Mouse (Mus musculus) small intestine, adult 2 months (tissue): ENCODE measurements around the gene Pidd1.

Experiments used
- CTCF ChIP-seq: fragments of 200-500 bp; IDR thresholded peaks from 2 replicates; pipeline ENCODE4 v1.5.1; 2012; ENCODE audit warnings: low read depth, mild to moderate bottlenecking, control low read depth, inconsistent platforms, low read length, moderate library complexity, mixed read lengths; ENCODE audit not compliant: insufficient replicate concordance, insufficient read length; ENCODE audit errors: extremely low read depth
- POLR2A ChIP-seq: fragments of 200-500 bp; IDR thresholded peaks from 2 replicates; pipeline ENCODE4 v1.6.1; 2012; ENCODE audit warnings: low read depth, mild to moderate bottlenecking, control low read depth, inconsistent platforms, low read length, moderate library complexity

GRCm38 (mm10) chr7:141486239-141486638 lies 42.4 kb upstream of the Pidd1 start:
- TF ChIP-seq POLR2A: no peak
- no peak for TF ChIP-seq CTCF
